Mouse (Mus musculus) neural tube, embryonic 13.5 days (tissue): ENCODE results near the gene Hsp90aa1. TPM values are rescaled to one million over a fixed set of nuclear protein-coding genes. Genes with fewer than 3 reads are reported as not detected.
"Not testable (repeated sequence)": the region's sequence is repeated elsewhere in the genome, so short reads cannot be mapped to it uniquely, and the experiment has no call there.

ENCODE experiments used
- ATAC-seq: fragments of 200-750 bp; cut with Nextera tagmentation; 2 replicates; pipeline ENCODE4 v1.8.0; 2017; ENCODE audit warnings: low read depth, mild to moderate bottlenecking, moderate TSS enrichment, moderate library complexity
- H3K27ac ChIP-seq: fragments of 300-500 bp; sonication (generic); replicated peaks from 2 replicates; pipeline ENCODE4 v1.5.1; 2015; ENCODE audit warnings: moderate library complexity, mild to moderate bottlenecking, inconsistent platforms
- H3K27me3 ChIP-seq: fragments of 300-500 bp; sonication (generic); 2 replicates; pipeline ENCODE4 v1.6.1; 2015; ENCODE audit warnings: mild to moderate bottlenecking, inconsistent platforms
- H3K36me3 ChIP-seq: fragments of 300-500 bp; sonication (generic); 2 replicates; pipeline ENCODE4 v1.6.1; 2015; ENCODE audit warnings: mild to moderate bottlenecking, inconsistent platforms
- H3K4me1 ChIP-seq: fragments of 300-500 bp; sonication (generic); replicated peaks from 2 replicates; pipeline ENCODE4 v1.6.1; 2015; ENCODE audit warnings: inconsistent platforms
- H3K4me2 ChIP-seq: fragments of 300-500 bp; sonication (generic); 2 replicates; pipeline ENCODE4 v1.6.1; 2015; ENCODE audit warnings: inconsistent platforms, mild to moderate bottlenecking, moderate library complexity
- H3K4me3 ChIP-seq: fragments of 300-500 bp; sonication (generic); 2 replicates; pipeline ENCODE4 v1.5.1; 2015; ENCODE audit warnings: mild to moderate bottlenecking, inconsistent platforms
- H3K9ac ChIP-seq: fragments of 300-500 bp; sonication (generic); 2 replicates; pipeline ENCODE4 v1.6.1; 2015; ENCODE audit warnings: moderate library complexity, mild to moderate bottlenecking, inconsistent platforms
- H3K9me3 ChIP-seq: fragments of 300-500 bp; sonication (generic); 2 replicates; pipeline ENCODE4 v1.6.1; 2016; ENCODE audit warnings: inconsistent platforms
- WGBS: fragments of 180-500 bp; shearing (Covaris S2); methylation state at CpG from one replicate; pipeline ENCODE4 v1.1.7; 2015; 5-methylcytosine and 5-hydroxymethylcytosine counted together
- polyA plus RNA-seq: library from polyadenylated mRNA; unstranded; fragments of >200 nt; fragmentation: Nextera tagmentation; extraction: Ambion mirVana; gene quantifications from 2 replicates; pipeline ENCODE4 v1.2.1, GENCODE M21; 2015

Gene Hsp90aa1
- polyA plus RNA-seq, result 1,439 and 1,490 TPM in 2 replicates

- ATAC-seq, result no peak
- H3K4me2 ChIP-seq, result no peak within 1 kb of the TSS
- H3K4me3 ChIP-seq, result no peak within 1 kb of the TSS
- H3K27me3 ChIP-seq, result no peaks in the 10 kb centered on the region
- H3K27ac ChIP-seq, result no peak within 1 kb of the TSS
- no peak within 1 kb of the TSS for H3K9ac ChIP-seq
- H3K36me3 ChIP-seq, result no peaks in the 10 kb centered on the region
- peaks cover 19% of the 10 kb centered on the region for H3K4me1 ChIP-seq
- 38% methylated on average over 4 of the region's 4 CpGs for WGBS
- H3K9me3 ChIP-seq, result no peaks in the 10 kb centered on the region
These were observed at the start of gene Hsp90aa1 for GRCm38 (mm10) chr12:110702556-110702955. Gene Hsp90aa1, minus strand, starts transcription at chr12:110702728.

- ATAC-seq, result no peak
- H3K27me3 ChIP-seq, result no peaks in the 10 kb centered on the region
- no peak overlapping the region for H3K27ac ChIP-seq
- peaks cover 14% of the 10 kb centered on the region; the same call in 1 of the 2 replicates for H3K36me3 ChIP-seq
- H3K9ac ChIP-seq, result no peak overlapping the region
- H3K9me3 ChIP-seq, result peaks cover 12% of the 10 kb centered on the region; the same call in 1 of the 2 replicates
- H3K4me2 ChIP-seq, result no peak overlapping the region
- 88% methylated on average over 10 of the region's 10 CpGs for WGBS
- peaks cover 2% of the 10 kb centered on the region; the same call in 1 of the 2 replicates for H3K4me1 ChIP-seq
- no peak overlapping the region for H3K4me3 ChIP-seq
These were observed 48.4 kb upstream of the Hsp90aa1 start for GRCm38 (mm10) chr12:110750770-110751439.

- Histone ChIP-seq H3K9me3 (no peaks in the 10 kb centered on the region), H3K27ac (peak overlapping the region; percentile 92), H3K9ac (peak overlapping the region; percentile 97), H3K4me1 (peaks cover 26% of the 10 kb centered on the region), H3K4me3 (peak overlapping the region; percentile 99), H3K36me3 (no peaks in the 10 kb centered on the region), H3K4me2 (peak overlapping the region; percentile 89), H3K27me3 (no peaks in the 10 kb centered on the region; the same call in none of the 2 replicates)
- peak; percentile 81 for ATAC-seq
- under 1% methylated on average over 66 of the region's 72 CpGs for WGBS
These were observed 35.8 kb upstream of the Hsp90aa1 start for GRCm38 (mm10) chr12:110738158-110738921.

- WGBS, result 1% methylated on average over 68 of the region's 69 CpGs
- Histone ChIP-seq H3K27me3 (no peaks in the 10 kb centered on the region; the same call in none of the 2 replicates), H3K4me1 (peaks cover 26% of the 10 kb centered on the region), H3K9ac (peak within 1 kb of the TSS; percentile 97), H3K27ac (peak within 1 kb of the TSS; percentile 92), H3K4me3 (peak within 1 kb of the TSS; percentile 99), H3K9me3 (no peaks in the 10 kb centered on the region), H3K36me3 (no peaks in the 10 kb centered on the region), H3K4me2 (peak within 1 kb of the TSS; percentile 89)
- peak; percentile 96 for ATAC-seq
These were observed 34.9 kb upstream of the Hsp90aa1 start, which contains the start of gene Wdr20 for GRCm38 (mm10) chr12:110737170-110738157. Gene Wdr20, plus strand, starts transcription at chr12:110737944.

- WGBS, result 8% methylated on average over 4 of the region's 4 CpGs
- no peak for ATAC-seq
These were observed 34.1 kb upstream of the Hsp90aa1 start for GRCm38 (mm10) chr12:110736641-110737040.

GRCm38 (mm10) chr12:110733254-110733653, 30.7 kb upstream of the Hsp90aa1 start:
- peaks cover 10% of the 10 kb centered on the region for H3K4me1 ChIP-seq
- not testable (repeated sequence) for H3K4me3 ChIP-seq, H3K9ac ChIP-seq, ATAC-seq, H3K27ac ChIP-seq, H3K27me3 ChIP-seq, H3K36me3 ChIP-seq, H3K9me3 ChIP-seq, H3K4me2 ChIP-seq
- 98% methylated on average over 3 of the region's 3 CpGs for WGBS

More at GRCm38 (mm10) chr12:110736641-110737040, 34.1 kb upstream of the Hsp90aa1 start:
- Histone ChIP-seq H3K27ac (no peak overlapping the region), H3K9me3 (no peaks in the 10 kb centered on the region), H3K4me3 (peak overlapping the region; percentile 99), H3K4me2 (peak overlapping the region; percentile 89), H3K9ac (0 out of 2 replicates have a peak overlapping the region, but pooled peaks have one; percentile 79), H3K4me1 (peaks cover 26% of the 10 kb centered on the region), H3K27me3 (no peaks in the 10 kb centered on the region; the same call in none of the 2 replicates), H3K36me3 (no peaks in the 10 kb centered on the region)

- Histone ChIP-seq H3K4me3 (no peak overlapping the region), H3K4me1 (no peaks in the 10 kb centered on the region), H3K4me2 (no peak overlapping the region), H3K36me3 (no peaks in the 10 kb centered on the region), H3K27me3 (peaks cover 9% of the 10 kb centered on the region; the same call in 1 of the 2 replicates), H3K9ac (no peak overlapping the region), H3K27ac (no peak overlapping the region), H3K9me3 (no peaks in the 10 kb centered on the region)
- ATAC-seq, result no peak
- 57% methylated on average over 1 of the region's 1 CpGs for WGBS
These were observed 23.9 kb upstream of the Hsp90aa1 start for GRCm38 (mm10) chr12:110726428-110726827.

GRCm38 (mm10) chr12:110725489-110725888, 23.0 kb upstream of the Hsp90aa1 start:
- no peaks in the 10 kb centered on the region for H3K9me3 ChIP-seq
- no peak overlapping the region for H3K4me2 ChIP-seq
- 85% methylated on average over 5 of the region's 5 CpGs for WGBS
- no peak for ATAC-seq
- no peak overlapping the region for H3K27ac ChIP-seq
- H3K9ac ChIP-seq, result no peak overlapping the region
- no peaks in the 10 kb centered on the region for H3K36me3 ChIP-seq
- H3K4me3 ChIP-seq, result no peak overlapping the region
- H3K27me3 ChIP-seq, result peaks cover 9% of the 10 kb centered on the region; the same call in 1 of the 2 replicates
- no peaks in the 10 kb centered on the region for H3K4me1 ChIP-seq

- Histone ChIP-seq H3K4me1 (no peaks in the 10 kb centered on the region), H3K4me2 (no peak overlapping the region), H3K27me3 (peaks cover 9% of the 10 kb centered on the region; the same call in 1 of the 2 replicates), H3K9ac (no peak overlapping the region), H3K9me3 (no peaks in the 10 kb centered on the region), H3K27ac (no peak overlapping the region), H3K36me3 (no peaks in the 10 kb centered on the region), H3K4me3 (no peak overlapping the region)
- 95% methylated on average over 5 of the region's 5 CpGs for WGBS
- no peak for ATAC-seq
These were observed 22.5 kb upstream of the Hsp90aa1 start for GRCm38 (mm10) chr12:110725051-110725450.

- H3K27ac ChIP-seq, result no peak overlapping the region
- H3K9me3 ChIP-seq, result no peaks in the 10 kb centered on the region
- ATAC-seq, result no peak
- no peak overlapping the region for H3K4me3 ChIP-seq
- no peaks in the 10 kb centered on the region for H3K36me3 ChIP-seq
- H3K9ac ChIP-seq, result no peak overlapping the region
- no peak overlapping the region for H3K4me2 ChIP-seq
- WGBS, result 44% methylated on average over 5 of the region's 5 CpGs
- no peaks in the 10 kb centered on the region for H3K27me3 ChIP-seq
- H3K4me1 ChIP-seq, result no peaks in the 10 kb centered on the region
These were observed 13.5 kb upstream of the Hsp90aa1 start for GRCm38 (mm10) chr12:110716004-110716403.

GRCm38 (mm10) chr12:110714215-110714614, 11.7 kb upstream of the Hsp90aa1 start:
- 94% methylated on average over 6 of the region's 6 CpGs for WGBS
- Histone ChIP-seq H3K4me3 (no peak overlapping the region), H3K36me3 (no peaks in the 10 kb centered on the region), H3K27ac (no peak overlapping the region), H3K4me2 (no peak overlapping the region), H3K9ac (no peak overlapping the region), H3K27me3 (no peaks in the 10 kb centered on the region), H3K9me3 (no peaks in the 10 kb centered on the region), H3K4me1 (no peaks in the 10 kb centered on the region)
- ATAC-seq, result no peak
